Mouse (Mus musculus) spleen, adult 2 months (tissue): Measurements from ENCODE around the gene Slc4a3.

ENCODE experiments used
- CTCF ChIP-seq: fragments of 200-500 bp; IDR thresholded peaks from 2 replicates; pipeline ENCODE4 v1.5.1; 2011; ENCODE audit warnings: mild to moderate bottlenecking, inconsistent platforms; ENCODE audit not compliant: insufficient read depth, insufficient read length, insufficient replicate concordance; ENCODE audit errors: extremely low read depth
- POLR2A ChIP-seq: fragments of 200-500 bp; IDR thresholded peaks from 2 replicates; pipeline ENCODE4 v1.6.1; 2011; ENCODE audit warnings: low read depth, low read length, inconsistent platforms

GRCm38 (mm10) chr1:75594836-75595235 lies 48.8 kb downstream of the Slc4a3 start:
- no peak for TF ChIP-seq CTCF
- TF ChIP-seq POLR2A: no peak
